Mouse (Mus musculus) liver, embryonic 14.5 days (tissue): ENCODE results near the gene Col16a1.

Experiments
- CTCF ChIP-seq: IDR thresholded peaks from 2 replicates; pipeline ENCODE4 v1.5.1; 2016; ENCODE audit warnings: antibody characterized with exemption, low read depth, control low read depth
- EP300 ChIP-seq: IDR thresholded peaks from 2 replicates; pipeline ENCODE4 v1.6.1; 2016; ENCODE audit warnings: antibody characterized with exemption, low read depth

GRCm38 (mm10) chr4:130141786-130142185 lies 94.1 kb downstream of the Col16a1 start:
- TF ChIP-seq CTCF = no peak
- no peak for TF ChIP-seq EP300
